Mouse (Mus musculus): ENCODE data around the gene Chtf18. TPM values are rescaled to one million over a fixed set of nuclear protein-coding genes. Genes with fewer than 3 reads are reported as not detected.

Gene Chtf18
- total and polyA plus RNA-seq, 3 experiments: 11.9 to 38.2 (median 24.8) TPM

DNA sequence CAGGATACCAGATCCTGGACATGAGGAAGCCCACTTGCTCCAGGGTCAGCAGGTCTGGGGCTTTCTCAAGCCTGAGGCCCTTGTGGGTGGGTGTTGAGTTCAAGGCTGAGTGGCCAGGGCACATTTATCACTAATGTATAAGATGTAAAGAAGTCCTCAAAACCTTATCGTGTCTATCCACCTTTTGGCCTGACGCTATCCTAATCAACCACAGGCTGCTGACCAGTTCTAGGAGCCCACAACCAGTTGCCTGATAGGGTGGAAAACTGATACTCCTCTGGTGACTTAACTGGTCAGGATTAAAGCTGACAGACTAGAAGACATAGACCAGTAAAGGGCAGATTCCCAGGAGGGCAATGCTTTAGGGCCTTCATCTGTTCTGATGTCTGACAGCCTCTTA lies 17.2 kb downstream of the Chtf18 start:
- Histone ChIP-seq H3K4me1 (ENCODE audit: control insufficient read depth in 1 of 2, insufficient read depth in 2 of 2) (no peaks in the 10 kb centered on the region), H3K4me2 (ENCODE audit: insufficient read depth, low read depth, poor library complexity, severe bottlenecking) (no peak overlapping the region), H3K79me2 (replicated peaks; ENCODE audit: control insufficient read depth, extremely low read depth, insufficient read depth, poor library complexity, severe bottlenecking) (no peaks in the 10 kb centered on the region), H3K36me3 (replicated peaks in 1 of 2; ENCODE audit: control insufficient read depth in 1 of 2, insufficient read depth in 1 of 2, low read length in 1 of 2) (no peaks in the 10 kb centered on the region), H3K4me3 (replicated peaks in 1 of 3; ENCODE audit: low read depth in 2 of 3, low read length in 2 of 3, poor library complexity in 1 of 3) (no peak overlapping the region), H3K9me3 (replicated peaks; ENCODE audit: low read length) (peaks cover 19% of the 10 kb centered on the region), H3K9ac (ENCODE audit: insufficient read depth, low read depth) (no peak overlapping the region), H3K27me3 (replicated peaks) (peaks cover 66% of the 10 kb centered on the region), H3K27ac (ENCODE audit: insufficient read depth, low read depth) (no peak overlapping the region)
- dilution Hi-C loops (cut with MboI; ENCODE audit: extremely low pct_ligation_motif_present, extremely low pct_unique_long_range_greater_than_20kb, low sequenced_read_pairs): no loop called here
- in situ Hi-C loops (cut with MboI; ENCODE audit: low pct_ligation_motif_present, low pct_unique_long_range_greater_than_20kb, low sequenced_read_pairs): no loop called here
- TF ChIP-seq HCFC1 (IDR thresholded peaks at IDR 0.05; ENCODE audit: low read depth, low read length) (no peak), CHD2 (IDR thresholded peaks at IDR 0.05; ENCODE audit: low read length) (no peak), JUND (conservative IDR thresholded peaks at IDR 0.05; ENCODE audit: low read depth, low read length) (no peak), RCOR1 (conservative IDR thresholded peaks at IDR 0.05; ENCODE audit: low read depth, low read length) (no peak), IRF4 (IDR thresholded peaks at IDR 0.05; ENCODE audit: low read depth, low read length) (no peak), KAT2A (IDR thresholded peaks at IDR 0.05; ENCODE audit: insufficient replicate concordance, low read length) (no peak), JUN (IDR thresholded peaks at IDR 0.05; ENCODE audit: insufficient read depth, low read depth, low read length) (no peak), SMC3 (IDR thresholded peaks at IDR 0.05; ENCODE audit: low read depth, low read length) (no peak), POLR2AphosphoS2 (IDR thresholded peaks at IDR 0.05; ENCODE audit: low read depth, low read length) (no peak), ZC3H11A (IDR thresholded peaks at IDR 0.05; ENCODE audit: low read depth, low read length) (no peak), PAX5 (IDR thresholded peaks at IDR 0.05; ENCODE audit: low read length) (no peak), MXI1 (IDR thresholded peaks at IDR 0.05; ENCODE audit: low read depth, low read length) (no peak)
- no peak for DNase-seq (ENCODE audit: extremely low read depth)

DNA sequence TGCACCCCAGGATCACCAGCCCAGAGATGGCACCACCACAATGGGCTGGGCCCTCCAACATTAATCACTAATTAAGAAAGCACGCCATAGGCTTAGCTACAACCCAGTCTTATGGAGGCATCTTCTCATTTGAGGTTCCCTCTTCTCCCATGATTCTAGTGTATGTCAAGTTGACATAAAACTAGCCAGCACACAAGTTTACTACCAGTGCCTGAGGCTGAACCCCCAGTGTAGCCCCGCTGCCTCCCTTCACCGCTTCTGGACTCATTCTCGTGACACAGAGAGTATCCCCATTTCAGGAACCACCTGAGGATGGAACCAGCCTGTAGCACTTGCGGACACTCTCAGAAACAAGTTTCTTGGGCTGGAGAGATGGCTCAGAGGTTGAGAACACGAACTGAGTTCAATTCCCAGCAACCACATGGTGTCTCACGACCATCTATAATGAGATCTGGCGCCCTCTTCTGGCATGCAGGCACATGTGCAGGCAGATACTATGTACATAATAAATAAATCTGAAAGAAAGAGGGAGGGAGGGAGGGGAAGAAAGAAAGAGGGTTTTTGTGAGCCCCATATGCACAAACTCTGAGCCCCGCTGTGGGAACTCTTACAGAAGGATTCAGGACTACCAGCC lies 26.2 kb downstream of the Chtf18 start:
- DNase-seq (ENCODE audit: extremely low read depth): no peak
- Histone ChIP-seq H3K4me2 (ENCODE audit: insufficient read depth, low read depth, poor library complexity, severe bottlenecking) (no peak overlapping the region), H3K4me3 (replicated peaks in 1 of 3; ENCODE audit: low read depth in 2 of 3, low read length in 2 of 3, poor library complexity in 1 of 3) (no peak overlapping the region), H3K27me3 (replicated peaks) (peaks cover 52% of the 10 kb centered on the region), H3K36me3 (replicated peaks in 1 of 2; ENCODE audit: control insufficient read depth in 1 of 2, insufficient read depth in 1 of 2, low read length in 1 of 2) (no peaks in the 10 kb centered on the region), H3K9ac (ENCODE audit: insufficient read depth, low read depth) (no peak overlapping the region), H3K27ac (ENCODE audit: insufficient read depth, low read depth) (no peak overlapping the region), H3K9me3 (replicated peaks; ENCODE audit: low read length) (no peaks in the 10 kb centered on the region), H3K4me1 (ENCODE audit: control insufficient read depth in 1 of 2, insufficient read depth in 2 of 2) (no peaks in the 10 kb centered on the region), H3K79me2 (replicated peaks; ENCODE audit: control insufficient read depth, extremely low read depth, insufficient read depth, poor library complexity, severe bottlenecking) (no peaks in the 10 kb centered on the region)
- in situ Hi-C loops (cut with MboI; ENCODE audit: low pct_ligation_motif_present, low pct_unique_long_range_greater_than_20kb, low sequenced_read_pairs): no loop called here
- no peak for TF ChIP-seq NRF1 (IDR thresholded peaks at IDR 0.05; ENCODE audit: low read depth, low read length)
- TF ChIP-seq USF1 (IDR thresholded peaks at IDR 0.05; ENCODE audit: low read depth, low read length): no peak
- peak; percentile 79 for TF ChIP-seq MYC (IDR thresholded peaks at IDR 0.05; ENCODE audit: low read depth, low read length)
- no peak for TF ChIP-seq E2F4 (IDR thresholded peaks at IDR 0.05; ENCODE audit: insufficient replicate concordance, low read depth, low read length)
- TF ChIP-seq CHD1 (IDR thresholded peaks at IDR 0.05; ENCODE audit: low read depth, low read length): no peak
- no peak for TF ChIP-seq IRF4 (IDR thresholded peaks at IDR 0.05; ENCODE audit: low read depth, low read length)
- no peak for TF ChIP-seq ELF1 (IDR thresholded peaks at IDR 0.05; ENCODE audit: low read depth, low read length)
- TF ChIP-seq USF2 (conservative IDR thresholded peaks at IDR 0.05; ENCODE audit: low read depth, low read length): no peak
- TF ChIP-seq JUND (conservative IDR thresholded peaks at IDR 0.05; ENCODE audit: low read depth, low read length): no peak
- TF ChIP-seq MEF2A (IDR thresholded peaks at IDR 0.05; ENCODE audit: borderline replicate concordance, low read depth, low read length): no peak
- TF ChIP-seq JUN (IDR thresholded peaks at IDR 0.05; ENCODE audit: insufficient read depth, low read depth, low read length): no peak
- no peak for TF ChIP-seq SIN3A (IDR thresholded peaks at IDR 0.05; ENCODE audit: low read length)
- TF ChIP-seq HCFC1 (IDR thresholded peaks at IDR 0.05; ENCODE audit: low read depth, low read length): no peak
- TF ChIP-seq MXI1 (IDR thresholded peaks at IDR 0.05; ENCODE audit: low read depth, low read length): no peak
- no peak for TF ChIP-seq CHD2 (IDR thresholded peaks at IDR 0.05; ENCODE audit: low read length)
- TF ChIP-seq RAD21 (IDR thresholded peaks at IDR 0.05; ENCODE audit: low read depth, low read length): peak; percentile 29
- TF ChIP-seq PAX5 (IDR thresholded peaks at IDR 0.05; ENCODE audit: low read length): no peak
- no peak for TF ChIP-seq ZNF384 (IDR thresholded peaks at IDR 0.05; ENCODE audit: low read depth, low read length)
- peak; percentile 32 for TF ChIP-seq SMC3 (IDR thresholded peaks at IDR 0.05; ENCODE audit: low read depth, low read length)
- no peak for TF ChIP-seq NELFE (IDR thresholded peaks at IDR 0.05; ENCODE audit: low read depth, low read length)
- TF ChIP-seq MAX (IDR thresholded peaks at IDR 0.05; ENCODE audit: low read length): 0 out of 2 replicates have a peak, but pooled peaks have one; percentile 26
- TF ChIP-seq CTCF (conservative IDR thresholded peaks at IDR 0.05 in 1 of 2, IDR thresholded peaks at IDR 0.05 in 1 of 2; ENCODE audit: low read depth in 2 of 2, low read length in 2 of 2): peak; percentile 17 to 65; a peak in 2 of 4 replicates
- dilution Hi-C loops (cut with MboI; ENCODE audit: extremely low pct_ligation_motif_present, extremely low pct_unique_long_range_greater_than_20kb, low sequenced_read_pairs): no loop called here

All from CH12.LX (cell line).